In the genomic region with DNA sequence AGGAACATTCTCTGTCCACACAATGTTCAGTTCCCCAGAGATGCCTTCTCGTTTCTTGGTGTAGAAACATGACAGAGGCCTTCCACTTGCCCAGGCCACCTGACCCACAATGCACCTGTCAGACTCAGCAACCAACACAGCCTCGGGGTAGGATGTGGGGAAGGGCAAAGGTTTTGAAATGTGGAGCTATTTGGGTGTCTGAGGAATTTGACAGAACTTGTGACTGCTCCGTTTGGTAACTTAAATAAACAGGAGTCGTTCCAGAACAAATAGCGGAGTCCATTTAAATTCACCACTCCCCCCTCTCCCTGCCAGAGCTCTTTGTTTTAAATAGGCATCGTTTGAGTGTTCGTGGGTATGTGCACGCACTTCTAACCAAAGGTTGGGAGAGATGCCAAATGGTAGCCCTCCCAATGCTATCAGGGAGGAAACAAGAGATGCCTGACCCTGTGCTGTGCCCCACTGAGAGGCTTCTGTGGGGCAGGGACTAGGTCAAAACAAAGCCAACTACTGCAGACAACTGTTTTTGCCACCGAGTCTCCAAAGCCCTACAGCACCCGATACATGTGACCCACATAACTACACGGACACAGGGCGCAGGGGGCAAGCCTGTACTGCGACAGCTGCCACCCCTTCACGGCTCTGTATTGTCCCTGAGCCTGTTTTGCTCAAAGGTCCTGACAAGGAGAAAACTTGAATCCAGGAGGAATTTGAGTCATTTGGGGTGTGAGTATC, we compare ENCODE assay signal across 15 mouse cellular contexts. TPM values are rescaled to one million over a fixed set of nuclear protein-coding genes. Genes with fewer than 3 reads are reported as not detected.
DNase-seq lines count a peak whose midpoint lies in the region; ATAC-seq lines count a peak whose summit lies in the region.
"Had no signal": no experiment of that assay in that cellular context is flagged by ENCODE, and none has a peak within 500 bp of the region (broad histone marks: within the 10 kb centered on the region; RNA-seq: fewer than 3 reads in every experiment).

No protein-coding gene starts in this region.

- 48% methylated on average over 14 of the region's 14 CpGs for WGBS in heart, embryonic 12.5 days
- 33% methylated on average over 14 of the region's 14 CpGs for WGBS in kidney, embryonic 14.5 days

- peaks cover 32% of the 10 kb centered on the region for H3K4me1 ChIP-seq in heart, embryonic 12.5 days (replicated peaks)
- H3K4me1 ChIP-seq in kidney, embryonic 14.5 days (ENCODE audit: control insufficient read depth, insufficient read depth, low read length), result no peaks in the 10 kb centered on the region
- H3K4me1 ChIP-seq: hindbrain, embryonic 15.5 days had no signal

- no peak overlapping the region for H3K4me3 ChIP-seq in heart, embryonic 12.5 days
- no peak overlapping the region for H3K4me3 ChIP-seq in kidney, embryonic 14.5 days (ENCODE audit: low read length)
- H3K4me3 ChIP-seq: hindbrain, embryonic 15.5 days; layer of hippocampus, adult 2 months; liver, embryonic 13.5 days had no signal

- no peaks in the 10 kb centered on the region for H3K36me3 ChIP-seq in heart, embryonic 12.5 days
- no peaks in the 10 kb centered on the region for H3K36me3 ChIP-seq in kidney, embryonic 14.5 days (ENCODE audit: control insufficient read depth, insufficient read depth, low read length)
- H3K36me3 ChIP-seq: hindbrain, embryonic 15.5 days; liver, embryonic 13.5 days had no signal

- H3K9me3 ChIP-seq in heart, embryonic 12.5 days (replicated peaks), result 0 out of 2 replicates have a peak, but pooled peaks cover 3% of the 10 kb centered on the region
- no peaks in the 10 kb centered on the region for H3K9me3 ChIP-seq in kidney, embryonic 14.5 days (ENCODE audit: control insufficient read depth, low read length)
- H3K9me3 ChIP-seq: hindbrain, embryonic 15.5 days; liver, embryonic 13.5 days had no signal

- 0 out of 2 replicates have a peak, but pooled peaks have one; percentile 36 for ATAC-seq in heart, embryonic 12.5 days (ENCODE audit: insufficient number of reproducible peaks, low FRiP score)
- 0 out of 2 replicates have a peak, but pooled peaks have one; percentile 30 for ATAC-seq in kidney, embryonic 14.5 days (ENCODE audit: low FRiP score, low TSS enrichment)
- 0 out of 2 replicates have a peak, but pooled peaks have one; percentile 11 for ATAC-seq in megakaryocyte-erythroid progenitor cell, adult 5-6 weeks (replicated peaks; ENCODE audit: low FRiP score, low TSS enrichment, poor library complexity, severe bottlenecking)
- ATAC-seq: forebrain, embryonic 16.5 days had no signal

- intact Hi-C loops in heart, postnatal 36 days (cut with DNase I), result no loop called here

- no peak overlapping the region for H3K9ac ChIP-seq in heart, embryonic 12.5 days
- no peak overlapping the region for H3K9ac ChIP-seq in kidney, embryonic 14.5 days (ENCODE audit: low read depth, low read length)
- H3K9ac ChIP-seq: hindbrain, embryonic 15.5 days; liver, embryonic 13.5 days had no signal

- no peak overlapping the region for H3K27ac ChIP-seq in heart, embryonic 12.5 days (ENCODE audit: poor library complexity, severe bottlenecking)
- no peak overlapping the region for H3K27ac ChIP-seq in kidney, embryonic 14.5 days (ENCODE audit: low read depth, low read length)
- H3K27ac ChIP-seq: hindbrain, embryonic 15.5 days; layer of hippocampus, adult 2 months; liver, embryonic 13.5 days had no signal

- no peaks in the 10 kb centered on the region for H3K27me3 ChIP-seq in heart, embryonic 12.5 days (replicated peaks)
- H3K27me3 ChIP-seq in kidney, embryonic 14.5 days (ENCODE audit: control insufficient read depth, insufficient read depth, low read length), result no peaks in the 10 kb centered on the region
- H3K27me3 ChIP-seq: hindbrain, embryonic 15.5 days had no signal

- no peak for DNase-seq in heart, postnatal 36 days
- peak; percentile 50 for DNase-seq in retina, postnatal 1 day
- DNase-seq in retina, embryonic 14.5 days (ENCODE audit: low spot score), result no peak
- DNase-seq in cerebellum, postnatal 25 days, result no peak
- no peak for DNase-seq in spleen, adult 18-20 months
- DNase-seq: adrenal gland, adult 2 months; B cell, adult 2 months; gastrocnemius, postnatal 36 days; liver, embryonic 13.5 days had no signal

- no peak overlapping the region for H3K4me2 ChIP-seq in heart, embryonic 12.5 days
- H3K4me2 ChIP-seq in kidney, embryonic 14.5 days (replicated peaks; ENCODE audit: low read depth, low read length), result no peak overlapping the region
- H3K4me2 ChIP-seq: hindbrain, embryonic 15.5 days; liver, embryonic 13.5 days had no signal

RNA-seq across cellular contexts. Expression of a gene that starts 23.7 kb away (rescaled TPM):
- 0.37 and 0.44 TPM in 2 replicates for polyA plus RNA-seq in heart, embryonic 12.5 days (2016; fragmentation: Nextera tagmentation; extraction: Ambion mirVana)
- total RNA-seq in heart, postnatal 36 days (2021), result 1 to 10 TPM; 1.1 TPM
- 0.40 and 0.60 TPM in 2 replicates for polyA plus RNA-seq in kidney, embryonic 14.5 days (2014; fragmentation: Nextera tagmentation; extraction: Ambion mirVana)
- 2.5 and 9.3 TPM in 2 replicates for total RNA-seq in megakaryocyte-erythroid progenitor cell, adult 5-6 weeks (2014; fragmentation: Nextera tagmentation)
- 7.0 and 9.9 TPM in 2 replicates for total RNA-seq in megakaryocyte-erythroid progenitor cell, adult 5-6 weeks (2017)
